Mouse (Mus musculus): ENCODE data around the gene Ing3.

DNA sequence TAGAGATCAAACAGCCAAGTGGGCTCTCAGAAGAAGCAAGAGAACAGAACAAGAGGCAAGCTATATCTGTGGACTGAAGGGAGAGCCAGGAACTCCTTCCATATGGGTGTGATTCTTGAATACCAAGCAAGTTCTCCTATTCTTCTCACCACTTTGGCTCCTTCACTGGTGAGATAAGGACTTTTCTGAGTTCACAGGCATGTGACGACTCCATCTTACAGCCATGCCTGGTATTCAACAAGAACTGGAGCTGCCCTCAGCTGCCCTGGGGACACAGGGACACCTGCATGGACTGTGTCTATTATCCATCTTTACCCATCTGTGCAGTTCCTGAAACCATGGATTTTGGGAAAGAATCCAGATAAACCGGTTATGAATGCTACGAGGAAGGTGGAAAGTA, 51.5 kb downstream of the Ing3 start:
- TF ChIP-seq MYOG (IDR thresholded peaks at IDR 0.05; ENCODE audit: control insufficient read depth in 1 of 3, insufficient read depth in 1 of 3, insufficient read length in 2 of 3, low read depth in 2 of 3) (no peak), POLR2A (IDR thresholded peaks at IDR 0.05; ENCODE audit: insufficient read length, low read depth) (no peak), MAX (IDR thresholded peaks at IDR 0.05; ENCODE audit: low read depth) (no peak), USF1 (IDR thresholded peaks at IDR 0.05; ENCODE audit: low read depth) (no peak), MYOD1 (IDR thresholded peaks at IDR 0.05; ENCODE audit: control insufficient read depth in 1 of 3, insufficient read length in 2 of 3, low read depth in 2 of 3) (no peak), TCF12 (IDR thresholded peaks at IDR 0.05; ENCODE audit: insufficient read depth, poor library complexity, severe bottlenecking) (no peak), POLR2AphosphoS2 (IDR thresholded peaks at IDR 0.05; ENCODE audit: insufficient read length, low read depth) (no peak)
